Mouse (Mus musculus): ENCODE data around the gene Tsnaxip1. TPM values are rescaled to one million over a fixed set of nuclear protein-coding genes. Genes with fewer than 3 reads are reported as not detected.

The Tsnaxip1 gene
- polyA plus RNA-seq, 1 experiment from 2014 or later = 0.05 TPM

DNA sequence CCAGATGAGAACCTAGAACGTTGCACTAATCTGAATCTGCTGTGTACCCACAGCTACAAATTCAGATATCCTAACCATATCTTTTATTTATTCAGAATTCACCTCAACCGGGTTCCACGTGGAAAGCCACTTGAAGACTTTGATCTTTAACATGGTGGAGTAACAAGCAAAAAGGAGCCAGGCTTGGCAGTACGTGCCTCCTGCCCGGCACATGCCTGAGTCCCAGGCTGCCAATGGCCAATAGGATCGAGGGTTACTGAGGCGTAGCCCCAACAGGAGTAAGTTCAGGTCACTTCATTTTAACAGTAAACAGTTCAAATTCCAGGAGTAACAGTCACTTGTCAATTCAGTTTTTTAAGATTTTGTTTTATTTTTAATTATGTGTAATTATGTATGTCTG is 22.7 kb upstream of the Tsnaxip1 start:
- Histone ChIP-seq H3K9ac (ENCODE audit: low read depth, low read length) (no peak overlapping the region), H3K36me3 (ENCODE audit: insufficient read depth, low read length) (no peaks in the 10 kb centered on the region), H3K4me2 (ENCODE audit: low read length) (no peak overlapping the region), H3K27ac (peak overlapping the region; percentile 57), H3K4me1 (replicated peaks; ENCODE audit: insufficient read depth, low read length) (0 out of 2 replicates have a peak, but pooled peaks cover 6% of the 10 kb centered on the region), H3K27me3 (ENCODE audit: insufficient read depth, low read length) (no peaks in the 10 kb centered on the region), H3K4me3 (replicated peaks; ENCODE audit: low read depth, low read length) (no peak overlapping the region), H3K9me3 (replicated peaks; ENCODE audit: low read length) (no peaks in the 10 kb centered on the region)
- 63% methylated on average over 7 of the region's 7 CpGs for WGBS
- TF ChIP-seq CTCF (IDR thresholded peaks at IDR 0.05; ENCODE audit: low read depth) = no peak
- ATAC-seq (replicated peaks; ENCODE audit: low FRiP score, low read depth) = peak; percentile 80; the same call in 1 of the 2 replicates
- DNase-seq (ENCODE audit: low spot score) = no peak

DNA sequence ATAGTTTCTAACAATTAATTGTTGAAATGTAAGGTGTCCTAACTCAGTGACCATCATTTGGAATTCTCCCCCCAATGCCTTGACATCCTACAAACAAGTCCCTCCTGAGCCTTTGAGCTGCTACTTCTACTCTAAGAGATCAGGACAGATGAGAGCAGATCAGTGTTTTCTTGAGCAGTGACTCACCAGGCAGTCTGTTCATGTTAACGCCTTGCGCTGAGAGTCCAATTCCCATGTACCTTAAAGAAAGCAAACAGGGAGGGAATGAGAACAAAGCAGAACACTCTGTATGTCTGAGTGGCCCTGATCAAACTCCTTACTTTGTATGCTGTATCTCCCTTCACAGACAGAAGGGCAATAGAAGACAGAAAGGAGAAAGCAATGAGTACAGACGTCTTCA is 22.2 kb upstream of the Tsnaxip1 start:
- Histone ChIP-seq H3K27ac (0 out of 2 replicates have a peak overlapping the region, but pooled peaks have one; percentile 57), H3K9me3 (replicated peaks; ENCODE audit: low read length) (no peaks in the 10 kb centered on the region), H3K4me3 (replicated peaks; ENCODE audit: low read depth, low read length) (no peak overlapping the region), H3K27me3 (ENCODE audit: insufficient read depth, low read length) (no peaks in the 10 kb centered on the region), H3K4me2 (ENCODE audit: low read length) (no peak overlapping the region), H3K36me3 (ENCODE audit: insufficient read depth, low read length) (no peaks in the 10 kb centered on the region), H3K9ac (ENCODE audit: low read depth, low read length) (no peak overlapping the region), H3K4me1 (replicated peaks; ENCODE audit: insufficient read depth, low read length) (0 out of 2 replicates have a peak, but pooled peaks cover 6% of the 10 kb centered on the region)
- 72% methylated on average over 3 of the region's 3 CpGs for WGBS
- DNase-seq (ENCODE audit: low spot score) (no peak), ATAC-seq (replicated peaks; ENCODE audit: low FRiP score, low read depth) (no peak)
- TF ChIP-seq CTCF (IDR thresholded peaks at IDR 0.05; ENCODE audit: low read depth) = no peak

DNA sequence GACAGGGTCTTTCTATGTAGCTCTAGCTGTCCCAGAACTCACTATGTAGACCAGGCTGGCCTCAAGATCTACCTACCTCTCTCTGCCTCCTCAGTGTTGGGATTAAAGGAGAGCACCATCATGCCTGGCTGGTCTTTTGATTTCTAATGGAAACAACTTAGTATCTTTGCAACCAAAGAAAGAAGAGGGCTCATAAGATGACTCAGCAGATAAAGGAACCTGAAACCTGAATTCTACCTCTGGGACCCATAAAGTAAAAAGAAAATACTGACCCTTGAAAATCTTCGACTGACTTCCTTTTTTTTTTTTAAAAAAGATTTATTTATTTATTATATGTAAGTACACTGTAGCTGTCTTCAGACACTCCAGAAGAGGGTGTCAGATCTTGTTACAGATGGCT is 21.6 kb upstream of the Tsnaxip1 start:
- WGBS = 47% methylated on average over 1 of the region's 1 CpGs

DNA sequence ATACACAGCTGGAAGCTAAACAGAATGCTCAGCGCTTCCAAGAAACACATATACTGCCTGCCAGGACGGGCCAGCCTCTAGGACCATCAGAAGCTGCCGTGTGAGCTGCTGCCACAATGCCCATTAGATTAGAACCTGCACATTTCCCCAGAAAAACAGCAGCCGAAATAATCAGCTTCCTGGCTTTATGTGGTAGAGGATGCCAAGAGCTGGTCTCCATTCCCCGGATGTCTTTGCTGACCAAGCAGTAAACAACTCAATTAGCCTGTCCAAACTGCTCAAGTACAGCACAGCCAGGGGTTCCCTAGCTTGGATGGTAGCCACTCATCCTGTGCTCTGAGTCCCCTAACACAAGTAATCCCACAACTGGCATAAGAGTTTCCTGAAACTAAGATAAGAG is 19.8 kb upstream of the Tsnaxip1 start:
- WGBS = 50% methylated on average over 5 of the region's 5 CpGs
- H3K4me2 ChIP-seq (ENCODE audit: low read length) = no peak overlapping the region
- H3K27ac ChIP-seq = peak overlapping the region; percentile 0; the same call in 1 of the 2 replicates
- no peaks in the 10 kb centered on the region for H3K36me3 ChIP-seq (ENCODE audit: insufficient read depth, low read length)
- 0 out of 2 replicates have a peak, but pooled peaks cover 6% of the 10 kb centered on the region for H3K4me1 ChIP-seq (replicated peaks; ENCODE audit: insufficient read depth, low read length)
- no peaks in the 10 kb centered on the region for H3K27me3 ChIP-seq (ENCODE audit: insufficient read depth, low read length)
- H3K9ac ChIP-seq (ENCODE audit: low read depth, low read length) = no peak overlapping the region
- TF ChIP-seq CTCF (IDR thresholded peaks at IDR 0.05; ENCODE audit: low read depth) = no peak
- DNase-seq (ENCODE audit: low spot score) (peak; percentile 29), ATAC-seq (replicated peaks; ENCODE audit: low FRiP score, low read depth) (no peak)
- H3K9me3 ChIP-seq (replicated peaks; ENCODE audit: low read length) = no peaks in the 10 kb centered on the region
- no peak overlapping the region for H3K4me3 ChIP-seq (replicated peaks; ENCODE audit: low read depth, low read length)

More for the DNA sequence above, 21.6 kb upstream of the Tsnaxip1 start:
- ATAC-seq (replicated peaks; ENCODE audit: low FRiP score, low read depth) = no peak
- H3K4me2 ChIP-seq (ENCODE audit: low read length) = no peak overlapping the region
- no peak for DNase-seq (ENCODE audit: low spot score)
- no peak overlapping the region for H3K9ac ChIP-seq (ENCODE audit: low read depth, low read length)
- no peaks in the 10 kb centered on the region for H3K36me3 ChIP-seq (ENCODE audit: insufficient read depth, low read length)
- no peak for TF ChIP-seq CTCF (IDR thresholded peaks at IDR 0.05; ENCODE audit: low read depth)
- H3K27ac ChIP-seq = no peak overlapping the region
- H3K4me3 ChIP-seq (replicated peaks; ENCODE audit: low read depth, low read length) = no peak overlapping the region
- no peaks in the 10 kb centered on the region for H3K27me3 ChIP-seq (ENCODE audit: insufficient read depth, low read length)
- no peaks in the 10 kb centered on the region for H3K9me3 ChIP-seq (replicated peaks; ENCODE audit: low read length)
- H3K4me1 ChIP-seq (replicated peaks; ENCODE audit: insufficient read depth, low read length) = 0 out of 2 replicates have a peak, but pooled peaks cover 6% of the 10 kb centered on the region

DNA sequence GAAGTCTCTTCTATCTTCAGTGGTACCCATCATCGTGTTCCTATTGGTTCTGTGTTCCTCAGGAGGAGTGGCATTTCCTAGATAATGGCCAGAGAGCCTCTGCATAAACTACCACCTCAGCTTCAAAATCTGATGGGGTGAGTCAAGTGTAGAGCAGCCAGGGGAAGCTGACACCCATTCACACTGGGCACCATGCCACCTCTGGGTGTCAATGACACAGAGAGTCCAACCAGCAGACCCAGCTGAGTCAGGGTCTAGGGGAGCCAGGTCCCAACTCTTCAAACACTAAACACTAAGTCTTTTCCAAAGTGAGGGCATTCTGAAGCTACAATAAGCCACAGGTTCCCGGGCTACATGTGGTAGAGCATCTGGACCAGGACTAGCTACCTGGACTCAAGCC is 19.1 kb upstream of the Tsnaxip1 start:
- no peak for ATAC-seq (replicated peaks; ENCODE audit: low FRiP score, low read depth)
- DNase-seq (ENCODE audit: low spot score) = no peak
- Histone ChIP-seq H3K27me3 (ENCODE audit: insufficient read depth, low read length) (no peaks in the 10 kb centered on the region), H3K9ac (ENCODE audit: low read depth, low read length) (no peak overlapping the region), H3K36me3 (ENCODE audit: insufficient read depth, low read length) (no peaks in the 10 kb centered on the region), H3K4me2 (ENCODE audit: low read length) (no peak overlapping the region), H3K4me3 (replicated peaks; ENCODE audit: low read depth, low read length) (no peak overlapping the region), H3K4me1 (replicated peaks; ENCODE audit: insufficient read depth, low read length) (0 out of 2 replicates have a peak, but pooled peaks cover 6% of the 10 kb centered on the region), H3K27ac (no peak overlapping the region), H3K9me3 (replicated peaks; ENCODE audit: low read length) (no peaks in the 10 kb centered on the region)
- no peak for TF ChIP-seq CTCF (IDR thresholded peaks at IDR 0.05; ENCODE audit: low read depth)
- WGBS = 97% methylated on average over 2 of the region's 2 CpGs

DNA sequence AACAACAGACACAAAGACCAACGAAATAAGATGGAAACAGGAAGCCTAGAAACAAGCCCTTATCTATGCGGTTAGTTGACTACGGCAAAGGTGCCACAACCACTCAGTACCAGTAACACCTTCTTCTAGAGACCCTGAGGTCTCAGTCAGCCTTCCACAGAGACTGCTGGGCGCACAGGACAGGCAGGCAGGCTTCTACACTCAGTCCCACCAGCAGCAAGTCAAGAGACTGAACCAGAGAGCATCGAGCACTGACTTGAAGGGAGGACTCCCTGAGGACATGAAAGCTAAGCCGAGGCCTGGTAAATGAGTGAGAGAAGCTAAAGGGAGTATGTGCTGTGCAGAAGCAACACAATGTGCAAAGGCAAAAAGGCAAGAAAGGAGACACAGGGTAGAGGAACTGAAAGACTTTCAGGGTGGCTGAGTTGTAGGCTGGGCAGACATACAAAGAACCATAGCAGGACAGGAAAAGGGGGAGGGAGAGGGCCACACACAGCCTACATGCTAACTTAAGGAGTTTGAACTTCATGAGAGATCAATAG is 17.2 kb upstream of the Tsnaxip1 start:
- ATAC-seq (replicated peaks; ENCODE audit: low FRiP score, low read depth) = no peak
- TF ChIP-seq CTCF (IDR thresholded peaks at IDR 0.05; ENCODE audit: low read depth) = no peak
- H3K4me2 ChIP-seq (ENCODE audit: low read length) = no peak overlapping the region
- 0 out of 2 replicates have a peak, but pooled peaks cover 6% of the 10 kb centered on the region for H3K4me1 ChIP-seq (replicated peaks; ENCODE audit: insufficient read depth, low read length)
- H3K9me3 ChIP-seq (replicated peaks; ENCODE audit: low read length) = no peaks in the 10 kb centered on the region
- no peak overlapping the region for H3K27ac ChIP-seq
- no peaks in the 10 kb centered on the region for H3K36me3 ChIP-seq (ENCODE audit: insufficient read depth, low read length)
- H3K4me3 ChIP-seq (replicated peaks; ENCODE audit: low read depth, low read length) = no peak overlapping the region
- H3K27me3 ChIP-seq (ENCODE audit: insufficient read depth, low read length) = no peaks in the 10 kb centered on the region
- no peak overlapping the region for H3K9ac ChIP-seq (ENCODE audit: low read depth, low read length)
- no peak for DNase-seq (ENCODE audit: low spot score)
- 86% methylated on average over 6 of the region's 6 CpGs for WGBS

Data from kidney, postnatal 0 days (tissue).